Mouse (Mus musculus): ENCODE measurements at regions not wholly inside any gene's neighbourhood (a gene's known extent, or its start where the extent isn't known, plus 50 kb on each side); places are given as distances from the start of the nearest gene placed in this dataset.

- DNase-seq = no peak
Observed at GRCm38 (mm10) chr2:133362693-133363443, 189.1 kb upstream of the Bmp2 start.

- DNase-seq = no peak
Observed at GRCm38 (mm10) chr2:133371490-133372215, 180.3 kb upstream of the Bmp2 start.

GRCm38 (mm10) chr2:133373543-133373942 lies 178.4 kb upstream of the Bmp2 start:
- no peak for DNase-seq

DNA sequence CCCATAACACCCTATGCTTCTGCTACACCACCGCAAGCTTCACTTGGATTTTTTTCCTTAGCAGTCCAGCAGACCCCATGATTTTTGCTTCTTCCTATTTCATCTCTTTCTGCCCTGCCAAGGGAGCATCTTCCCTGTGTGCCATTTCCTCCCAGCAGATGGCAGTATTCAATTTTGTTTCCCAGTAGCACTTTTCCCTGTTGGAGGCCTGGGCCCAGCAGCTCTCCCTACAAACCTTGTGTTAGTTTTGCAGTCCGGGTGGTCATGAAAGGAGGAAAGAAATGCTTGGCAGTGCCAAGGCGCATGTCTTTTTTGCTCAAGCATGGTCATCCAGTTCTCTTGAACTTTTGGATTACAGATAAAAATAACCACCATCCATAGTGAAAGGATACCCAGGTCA lies 170.9 kb upstream of the Bmp2 start:
- DNase-seq = no peak

- DNase-seq = no peak
Observed at GRCm38 (mm10) chr2:133383135-133383920, 168.6 kb upstream of the Bmp2 start.

GRCm38 (mm10) chr2:133385297-133385696 lies 166.7 kb upstream of the Bmp2 start:
- no peak for DNase-seq

GRCm38 (mm10) chr2:133387349-133387748 lies 164.6 kb upstream of the Bmp2 start:
- no peak for DNase-seq

- DNase-seq = no peak
Observed at GRCm38 (mm10) chr2:133392298-133392697, 159.7 kb upstream of the Bmp2 start.

DNA sequence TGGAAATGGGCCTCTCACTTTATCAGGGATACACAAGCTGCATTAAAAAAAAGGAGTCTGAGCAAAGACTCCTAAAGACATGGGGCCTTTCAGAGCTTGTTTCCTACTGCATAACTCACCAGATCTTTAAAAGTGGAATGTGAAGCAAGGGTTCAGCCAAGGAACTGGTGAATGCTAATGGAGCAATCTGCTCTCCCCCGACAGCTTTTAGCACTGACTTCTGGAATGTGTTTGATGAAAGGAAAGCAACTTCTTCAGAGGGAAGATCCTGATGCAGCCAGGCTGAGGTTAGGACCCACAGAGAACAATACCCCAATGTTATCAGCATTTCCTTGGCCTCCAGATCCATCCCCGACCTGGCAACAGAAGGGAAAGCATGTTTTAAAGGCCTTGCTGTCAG lies 154.4 kb upstream of the Bmp2 start:
- no peak for DNase-seq

DNA sequence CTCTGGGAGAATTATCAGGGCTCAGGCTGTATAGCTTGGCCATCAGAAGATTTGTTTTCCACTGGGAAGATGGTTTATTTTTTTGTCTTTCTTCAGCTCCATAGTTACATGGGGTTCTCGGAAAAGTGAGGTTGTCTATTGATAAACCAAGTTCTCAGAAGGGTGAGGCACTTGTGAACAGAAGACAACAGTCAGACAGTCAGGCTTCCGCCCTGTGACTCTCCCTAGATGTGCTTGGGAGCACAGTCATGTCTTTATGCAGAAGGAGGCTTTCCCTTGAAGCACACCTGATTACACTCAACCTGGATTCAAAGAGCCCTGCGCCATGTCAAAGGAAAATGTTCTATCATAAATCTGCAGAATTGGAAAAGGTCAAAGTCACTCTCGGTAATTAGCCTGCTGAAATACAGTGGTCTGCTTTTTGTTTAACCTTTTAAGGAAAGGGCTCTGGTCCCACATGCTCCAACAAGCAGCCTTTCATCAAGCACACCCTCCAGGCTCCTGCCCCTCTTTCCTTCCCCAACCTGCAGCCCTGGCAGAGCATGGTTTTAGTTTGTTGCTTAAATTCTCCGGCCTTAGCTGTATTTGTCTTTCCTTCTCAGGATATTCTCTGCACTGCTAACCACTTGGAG lies 152.8 kb upstream of the Bmp2 start:
- no peak for DNase-seq

GRCm38 (mm10) chr2:133400963-133401362 lies 151.0 kb upstream of the Bmp2 start:
- no peak for DNase-seq

DNA sequence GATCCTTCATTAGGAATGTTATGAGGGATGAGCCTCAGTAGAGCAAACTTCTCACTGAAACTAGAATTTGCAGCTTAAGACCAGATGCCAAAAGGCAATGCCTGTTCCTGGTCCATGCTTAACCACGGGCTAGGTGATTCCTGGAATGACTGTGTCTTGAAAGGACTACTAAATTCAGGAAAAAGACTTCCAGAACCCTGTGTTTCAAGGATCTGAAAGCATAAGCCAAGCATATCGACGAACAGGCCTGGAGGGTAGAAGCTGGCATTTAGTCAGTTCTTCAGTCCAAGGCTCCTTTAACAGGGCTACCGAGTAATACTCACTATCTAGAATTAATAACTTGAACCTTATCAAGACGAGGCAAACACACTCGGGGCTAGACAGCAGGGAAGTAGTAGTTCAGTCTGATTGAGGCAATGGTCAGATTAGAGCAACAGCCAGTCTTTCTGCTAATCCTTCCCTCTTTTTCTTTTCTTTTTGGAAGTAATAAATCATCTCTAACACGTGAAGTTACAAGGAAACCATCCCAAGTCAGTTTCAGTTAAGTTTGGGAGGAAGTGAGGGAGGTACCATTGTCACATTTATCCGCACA lies 134.9 kb upstream of the Bmp2 start:
- no peak for DNase-seq

DNA sequence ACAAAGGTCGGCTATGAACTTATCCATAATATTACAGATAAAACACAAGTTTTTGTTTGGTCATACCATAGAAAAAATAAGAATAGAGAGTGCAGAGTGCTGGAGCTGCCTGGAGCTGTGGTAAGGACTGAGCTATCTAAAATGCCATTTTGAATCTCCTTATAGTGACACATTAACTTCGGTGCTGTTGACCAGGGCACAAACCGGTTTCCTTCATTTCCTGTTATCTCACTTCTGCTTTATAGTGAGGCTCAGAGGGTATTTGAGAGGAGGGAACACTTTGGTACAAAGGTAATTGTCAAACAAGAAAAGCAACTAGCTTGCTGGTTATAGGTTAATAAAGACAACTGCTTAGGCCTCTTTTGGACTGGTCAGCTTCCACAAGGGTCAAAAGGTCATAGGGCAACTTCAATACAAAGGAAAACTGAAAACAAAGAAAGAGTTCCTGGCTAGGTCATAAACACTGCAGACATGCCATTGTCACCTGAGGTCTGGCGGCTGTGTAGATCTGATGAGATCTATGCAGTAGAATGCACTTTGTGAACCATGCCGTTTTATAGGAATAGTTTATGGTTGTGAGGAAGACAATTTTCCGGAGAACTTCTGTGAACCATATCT lies 132.2 kb upstream of the Bmp2 start:
- no peak for DNase-seq

GRCm38 (mm10) chr2:133425538-133425937 lies 126.4 kb upstream of the Bmp2 start:
- DNase-seq = no peak

GRCm38 (mm10) chr2:133427039-133427438 lies 124.9 kb upstream of the Bmp2 start:
- DNase-seq = no peak

- DNase-seq = no peak
Observed at GRCm38 (mm10) chr2:133429369-133430062, 122.4 kb upstream of the Bmp2 start.

- no peak for DNase-seq
Observed at GRCm38 (mm10) chr2:133430741-133431438, 121.1 kb upstream of the Bmp2 start.

- DNase-seq = no peak
Observed at GRCm38 (mm10) chr2:133432141-133432813, 119.7 kb upstream of the Bmp2 start.

GRCm38 (mm10) chr2:133436913-133437843 lies 114.8 kb upstream of the Bmp2 start:
- no peak for DNase-seq

Data from gastrocnemius, postnatal 25 days (tissue).